In genomic region chr11:95251295-95251694, GRCm38 (mm10) we compare ENCODE assay signal across 10 mouse cellular contexts. TPM values are rescaled to one million over a fixed set of nuclear protein-coding genes. Genes with fewer than 3 reads are reported as not detected.
A peak's percentile ranks its signal among the peaks of the same experiment; 100 is the strongest.
DNase-seq lines count a peak whose midpoint lies in the region; ATAC-seq and TF ChIP-seq lines count a peak whose summit lies in the region.
"Had no signal": no experiment of that assay in that cellular context is flagged by ENCODE, and none has a peak within 500 bp of the region (broad histone marks: within the 10 kb centered on the region; RNA-seq: fewer than 3 reads in every experiment).

No protein-coding gene starts in this region.

- H3K4me3 ChIP-seq in forebrain, embryonic 11.5 days (ENCODE audit: low read depth, low read length) = no peak overlapping the region
- no peak overlapping the region for H3K4me3 ChIP-seq in forebrain, embryonic 15.5 days
- H3K4me3 ChIP-seq in embryonic facial prominence, embryonic 10.5 days = no peak overlapping the region
- H3K4me3 ChIP-seq in left cerebral cortex, adult 2 months = no peak overlapping the region

- H3K36me3 ChIP-seq in forebrain, embryonic 11.5 days (ENCODE audit: control insufficient read depth, insufficient read depth, low read length) = no peaks in the 10 kb centered on the region
- no peaks in the 10 kb centered on the region for H3K36me3 ChIP-seq in forebrain, embryonic 15.5 days
- no peaks in the 10 kb centered on the region for H3K36me3 ChIP-seq in embryonic facial prominence, embryonic 10.5 days (replicated peaks)

- intact Hi-C loops in left cerebral cortex, adult 2 months (cut with DNase I) = loop anchor here (1.0 to 10.0 kb wide), 2 partner anchors 134 to 206 kb away; partner anchors contain the start of gene Pdk2

- H3K27me3 ChIP-seq in forebrain, embryonic 11.5 days (ENCODE audit: control insufficient read depth, insufficient read depth, low read length) = no peaks in the 10 kb centered on the region
- no peaks in the 10 kb centered on the region for H3K27me3 ChIP-seq in forebrain, embryonic 15.5 days
- peaks cover 18% of the 10 kb centered on the region for H3K27me3 ChIP-seq in embryonic facial prominence, embryonic 10.5 days (replicated peaks; ENCODE audit: low read depth, poor library complexity, severe bottlenecking)
- H3K27me3 ChIP-seq: Patski had no signal

- peak; percentile 88 for DNase-seq in forebrain, embryonic 11.5 days (ENCODE audit: low spot score)
- DNase-seq in adrenal gland, postnatal 10 days = peak; percentile 85
- peak; percentile 88 for DNase-seq in embryonic facial prominence, embryonic 10.5 days (ENCODE audit: low spot score)
- DNase-seq in heart, postnatal 4 days = peak; percentile 87
- peak; percentile 74 to 81 for DNase-seq in left cerebral cortex, adult 2 months (ENCODE audit: extremely low spot score in 1 of 2, low spot score in 2 of 2)
- DNase-seq in spleen, adult 18-20 months = peak; percentile 43 to 71

- no peak overlapping the region for H3K4me2 ChIP-seq in forebrain, embryonic 11.5 days (ENCODE audit: low read depth, low read length, severe bottlenecking)
- H3K4me2 ChIP-seq in forebrain, embryonic 15.5 days (replicated peaks) = no peak overlapping the region

- 0 out of 2 replicates have a peak, but pooled peaks cover 3% of the 10 kb centered on the region for H3K4me1 ChIP-seq in forebrain, embryonic 11.5 days (replicated peaks; ENCODE audit: control insufficient read depth, insufficient read depth, low read length)
- 0 out of 2 replicates have a peak, but pooled peaks cover 3% of the 10 kb centered on the region for H3K4me1 ChIP-seq in forebrain, embryonic 15.5 days
- peaks cover 32% of the 10 kb centered on the region for H3K4me1 ChIP-seq in embryonic facial prominence, embryonic 10.5 days

- no peak overlapping the region for H3K27ac ChIP-seq in forebrain, embryonic 11.5 days (ENCODE audit: low read depth, low read length)
- no peak overlapping the region for H3K27ac ChIP-seq in forebrain, embryonic 15.5 days (replicated peaks)
- H3K27ac ChIP-seq in embryonic facial prominence, embryonic 10.5 days (replicated peaks) = no peak overlapping the region
- no peak overlapping the region for H3K27ac ChIP-seq in left cerebral cortex, adult 2 months

- no peak overlapping the region for H3K9ac ChIP-seq in forebrain, embryonic 11.5 days (ENCODE audit: low read length)
- H3K9ac ChIP-seq in forebrain, embryonic 15.5 days (replicated peaks) = no peak overlapping the region

- WGBS in forebrain, embryonic 11.5 days = 7% methylated on average over 11 of the region's 11 CpGs
- 5% methylated on average over 11 of the region's 11 CpGs for WGBS in forebrain, embryonic 15.5 days
- WGBS in embryonic facial prominence, embryonic 10.5 days = 5% methylated on average over 11 of the region's 11 CpGs

- no peak for ATAC-seq in forebrain, embryonic 11.5 days (replicated peaks; ENCODE audit: low FRiP score)
- ATAC-seq in forebrain, embryonic 15.5 days (replicated peaks) = no peak
- ATAC-seq in megakaryocyte-erythroid progenitor cell, adult 5-6 weeks (replicated peaks; ENCODE audit: low FRiP score, low TSS enrichment, poor library complexity, severe bottlenecking) = peak; percentile 54; the same call in 1 of the 2 replicates
- ATAC-seq: Patski had no signal

- H3K9me3 ChIP-seq in forebrain, embryonic 11.5 days (ENCODE audit: control insufficient read depth, low read length) = no peaks in the 10 kb centered on the region
- no peaks in the 10 kb centered on the region for H3K9me3 ChIP-seq in forebrain, embryonic 15.5 days
- no peaks in the 10 kb centered on the region for H3K9me3 ChIP-seq in embryonic facial prominence, embryonic 10.5 days

- peak; percentile 91 for TF ChIP-seq CTCF in left cerebral cortex, adult 2 months (IDR thresholded peaks at IDR 0.05)

RNA-seq across cellular contexts. Expression of gene Tac4, which starts 10.0 kb away (rescaled TPM):
- 0.29 TPM in 1 of 2 replicates, not detected in the other for polyA plus RNA-seq in forebrain, embryonic 11.5 days (2014; fragmentation: Nextera tagmentation; extraction: Ambion mirVana)
- polyA plus RNA-seq in forebrain, embryonic 15.5 days (2015; fragmentation: Nextera tagmentation; extraction: Ambion mirVana) = not detected in 2 replicates
- total RNA-seq in adrenal gland, postnatal 10 days (2021) = not detected
- 0.16 TPM in 1 of 2 replicates, not detected in the other for polyA plus RNA-seq in embryonic facial prominence, embryonic 10.5 days (2016; fragmentation: Nextera tagmentation; extraction: Ambion mirVana)
- not detected for total RNA-seq in heart, postnatal 4 days (2021)
- total RNA-seq in left cerebral cortex, adult 2 months (2021) = not detected
- total RNA-seq in megakaryocyte-erythroid progenitor cell, adult 5-6 weeks (2014; fragmentation: Nextera tagmentation) = not detected in 2 replicates
- not detected in 2 replicates for total RNA-seq in megakaryocyte-erythroid progenitor cell, adult 5-6 weeks (2017)
- polyA plus RNA-seq: lung, embryonic 16.5 days; Patski had no signal

RNA-seq across cellular contexts. Expression of gene Kat7, which starts 58.8 kb away (rescaled TPM):
- 85.3 and 94.0 TPM in 2 replicates for polyA plus RNA-seq in forebrain, embryonic 11.5 days (2014; fragmentation: Nextera tagmentation; extraction: Ambion mirVana)
- 75.7 and 75.9 TPM in 2 replicates for polyA plus RNA-seq in forebrain, embryonic 15.5 days (2015; fragmentation: Nextera tagmentation; extraction: Ambion mirVana)
- 10 to 100 TPM; 52.0 to 63.0 TPM for total RNA-seq in adrenal gland, postnatal 10 days (2021)
- 84.2 and 96.8 TPM in 2 replicates for polyA plus RNA-seq in embryonic facial prominence, embryonic 10.5 days (2016; fragmentation: Nextera tagmentation; extraction: Ambion mirVana)
- total RNA-seq in heart, postnatal 4 days (2021) = 10 to 100 TPM; 52.9 to 54.3 TPM
- total RNA-seq in left cerebral cortex, adult 2 months (2021) = 10 to 100 TPM; 72.3 to 77.2 TPM
- total RNA-seq in megakaryocyte-erythroid progenitor cell, adult 5-6 weeks (2014; fragmentation: Nextera tagmentation) = 62.2 and 67.6 TPM in 2 replicates
- total RNA-seq in megakaryocyte-erythroid progenitor cell, adult 5-6 weeks (2017) = 60.5 and 78.9 TPM in 2 replicates
